Mouse (Mus musculus) cerebellum, postnatal 10 days (tissue): ENCODE data around the gene Celf2.

Experiments
- DNase-seq, 2 experiments: peaks; one replicate each; pipeline ENCODE4 v3.0.0; 2021; ENCODE audit warnings: mixed read lengths in 2 of 2

The Celf2 gene

DNA sequence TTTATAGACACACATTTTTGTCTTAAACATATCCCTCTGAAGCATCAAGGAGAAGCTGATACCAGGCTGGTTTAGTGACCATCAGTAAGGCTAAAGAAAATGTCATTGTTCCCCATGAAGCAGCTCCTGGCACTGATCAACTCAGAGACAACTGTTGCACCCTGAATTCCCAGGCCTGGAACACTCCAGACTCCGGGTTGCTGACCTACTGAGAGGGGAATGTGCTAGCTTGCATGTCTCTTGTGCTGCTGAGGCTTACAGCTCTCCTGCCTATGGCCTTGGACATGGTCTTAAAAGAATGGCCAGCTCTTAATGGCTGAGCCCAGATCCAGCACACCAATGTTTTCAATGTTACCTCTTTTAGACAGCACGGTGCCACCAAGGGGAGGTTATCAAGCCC is 970.9 kb downstream of the Celf2 start:
- peak in 1 of 2 experiments; percentile 39 for DNase-seq

DNA sequence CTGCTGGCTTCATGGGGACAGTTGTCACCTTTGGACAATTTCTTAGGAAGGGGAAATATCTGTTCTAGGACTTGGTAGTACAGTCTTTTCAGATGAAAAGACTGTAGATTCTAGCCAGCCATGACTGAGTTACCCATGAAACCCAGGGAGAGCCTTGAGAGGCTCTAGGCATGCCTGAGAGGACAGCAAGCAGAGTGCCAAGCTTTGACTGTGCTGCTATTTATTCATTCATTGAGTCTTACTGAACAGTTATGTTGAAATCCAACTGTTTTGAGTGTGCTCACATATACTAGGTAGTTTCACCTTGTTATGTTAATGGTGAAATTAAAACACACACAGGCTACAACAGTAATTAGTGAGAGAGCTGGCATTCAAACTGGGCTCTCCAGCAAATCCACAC is 971.3 kb downstream of the Celf2 start:
- DNase-seq = peak in 1 of 2 experiments; percentile 35

DNA sequence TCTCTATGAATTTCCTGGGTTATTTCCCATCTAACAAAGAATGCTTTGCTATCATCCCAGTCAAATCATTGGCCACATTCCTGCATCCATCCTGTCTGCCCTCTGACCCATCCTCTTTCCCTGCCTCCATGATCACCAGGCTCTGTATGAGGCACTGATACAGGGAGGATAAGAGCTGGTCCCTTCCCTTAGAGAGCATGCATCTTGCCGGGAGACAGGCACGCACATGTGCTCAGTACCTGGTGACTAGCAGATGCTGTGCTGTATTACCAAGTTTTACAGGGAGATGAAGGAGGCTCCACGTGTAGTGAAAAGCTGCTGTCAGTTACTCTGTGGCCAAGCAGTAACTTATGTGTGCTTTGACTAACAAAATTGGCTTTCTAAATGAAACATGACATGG is 972.0 kb downstream of the Celf2 start:
- DNase-seq = peak in 1 of 2 experiments; percentile 19

DNA sequence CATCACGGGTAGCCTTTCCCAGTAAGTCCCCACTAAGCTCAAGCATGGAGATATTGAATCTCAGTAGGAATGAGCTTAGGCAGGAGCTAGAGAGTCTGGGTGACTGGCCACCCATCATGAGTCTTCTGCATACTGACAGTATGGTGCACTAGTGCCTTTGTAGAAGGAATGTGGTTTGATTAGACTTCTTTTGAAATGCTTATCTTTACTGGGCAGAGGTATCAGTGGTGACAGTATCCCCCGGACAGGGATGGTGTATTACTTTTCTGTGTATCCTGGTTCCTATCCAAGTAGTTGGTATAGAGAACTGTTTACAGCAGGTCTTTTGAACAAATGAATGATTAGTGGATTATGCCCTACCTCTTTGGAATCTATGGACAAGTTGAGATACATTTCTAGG is 973.0 kb downstream of the Celf2 start:
- no peak for DNase-seq

DNA sequence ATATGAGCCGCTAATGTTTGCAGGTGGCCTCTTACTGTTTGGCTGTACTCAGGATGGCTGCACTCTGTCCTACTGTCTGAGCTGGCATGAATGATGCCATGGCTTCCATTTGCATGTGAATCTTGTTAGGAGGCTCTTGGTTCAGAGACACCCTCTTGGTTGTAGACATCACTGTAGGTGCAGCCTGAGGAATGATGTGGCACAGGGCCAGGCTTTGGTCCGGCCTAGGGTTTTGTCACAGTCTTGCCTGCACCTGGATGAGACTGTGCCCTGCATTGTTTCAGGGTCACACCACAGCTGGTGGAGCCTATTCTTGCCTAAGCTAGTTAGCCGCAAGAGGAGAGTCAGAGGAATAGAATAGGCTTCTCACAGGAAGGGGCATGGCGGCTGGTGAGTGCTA is 977.0 kb downstream of the Celf2 start:
- DNase-seq = no peak

DNA sequence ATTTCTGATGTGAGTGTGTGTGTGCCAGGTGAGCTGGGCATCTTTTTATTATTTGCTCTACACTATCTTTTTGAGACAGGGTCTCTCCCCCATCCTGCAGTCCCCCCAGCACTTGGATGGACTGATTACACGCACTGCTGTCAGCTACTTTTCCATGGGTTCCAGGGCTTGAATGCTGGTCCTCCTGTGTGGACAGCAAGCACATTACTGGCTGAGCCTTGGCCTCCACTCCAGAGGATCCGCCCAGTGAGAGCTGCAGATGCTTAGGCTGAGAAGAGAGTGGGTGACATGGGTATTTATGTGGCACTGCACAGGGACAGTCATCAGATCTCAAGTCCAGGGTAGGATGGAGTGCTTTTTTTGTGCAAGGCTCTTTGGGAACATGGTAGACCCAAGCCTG is 981.3 kb downstream of the Celf2 start:
- DNase-seq = no peak

DNA sequence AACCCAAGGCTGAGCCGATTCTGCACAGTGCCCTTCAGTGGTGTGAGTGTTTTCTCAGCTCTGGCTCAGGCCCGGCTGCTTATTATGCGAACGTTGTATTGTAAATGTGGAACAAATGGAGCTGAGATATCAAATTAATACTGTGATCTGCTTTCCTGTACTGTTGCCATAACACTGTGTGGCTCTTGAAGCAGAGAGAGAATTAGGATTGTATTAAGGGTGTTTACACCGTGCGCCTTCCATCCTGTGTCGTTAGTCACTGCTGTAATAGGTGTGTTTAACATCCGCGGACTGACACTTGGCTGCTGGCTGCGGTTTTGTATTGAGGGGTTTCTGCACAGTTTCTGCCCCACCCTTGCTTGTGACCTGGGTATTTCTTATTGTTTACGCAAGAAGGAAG is 982.5 kb downstream of the Celf2 start:
- no peak for DNase-seq

DNA sequence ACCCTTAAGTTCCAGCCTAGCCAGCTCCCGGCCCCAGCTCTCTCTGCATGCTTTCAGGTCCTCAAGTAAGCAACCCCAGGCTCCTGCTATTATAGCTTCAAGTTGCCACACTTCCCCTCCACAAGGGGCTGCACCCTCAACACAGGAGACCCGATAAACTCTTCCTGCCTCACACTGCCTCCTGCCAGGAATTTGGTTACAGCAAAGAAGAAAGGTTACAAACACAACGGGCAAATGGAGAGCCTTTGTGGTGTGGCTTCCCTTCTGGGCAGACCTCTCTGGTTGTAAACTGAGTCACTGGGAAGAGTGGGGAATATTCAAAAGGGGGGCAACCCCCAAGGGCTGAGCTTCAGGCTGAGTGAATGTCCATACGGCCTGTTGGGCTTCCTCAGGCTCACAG is 983.1 kb downstream of the Celf2 start:
- DNase-seq = no peak

DNA sequence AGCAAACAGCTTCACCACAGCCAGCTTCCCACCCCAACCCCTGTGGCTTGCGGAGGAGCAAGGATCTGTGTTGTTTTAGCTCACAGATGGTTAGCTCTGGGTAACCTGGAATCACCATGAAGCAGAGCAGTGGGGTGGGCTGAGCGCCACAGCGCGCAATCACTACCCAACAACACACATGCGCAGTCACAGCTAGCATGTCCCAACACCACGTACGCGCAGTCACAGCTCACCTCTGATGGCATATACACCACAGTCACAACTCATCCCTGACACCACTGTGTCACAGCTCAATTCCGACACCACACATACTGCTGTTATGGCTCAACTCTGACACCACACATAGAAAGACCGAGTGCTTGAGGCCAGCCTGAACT is 985.5 kb downstream of the Celf2 start:
- no peak for DNase-seq

DNA sequence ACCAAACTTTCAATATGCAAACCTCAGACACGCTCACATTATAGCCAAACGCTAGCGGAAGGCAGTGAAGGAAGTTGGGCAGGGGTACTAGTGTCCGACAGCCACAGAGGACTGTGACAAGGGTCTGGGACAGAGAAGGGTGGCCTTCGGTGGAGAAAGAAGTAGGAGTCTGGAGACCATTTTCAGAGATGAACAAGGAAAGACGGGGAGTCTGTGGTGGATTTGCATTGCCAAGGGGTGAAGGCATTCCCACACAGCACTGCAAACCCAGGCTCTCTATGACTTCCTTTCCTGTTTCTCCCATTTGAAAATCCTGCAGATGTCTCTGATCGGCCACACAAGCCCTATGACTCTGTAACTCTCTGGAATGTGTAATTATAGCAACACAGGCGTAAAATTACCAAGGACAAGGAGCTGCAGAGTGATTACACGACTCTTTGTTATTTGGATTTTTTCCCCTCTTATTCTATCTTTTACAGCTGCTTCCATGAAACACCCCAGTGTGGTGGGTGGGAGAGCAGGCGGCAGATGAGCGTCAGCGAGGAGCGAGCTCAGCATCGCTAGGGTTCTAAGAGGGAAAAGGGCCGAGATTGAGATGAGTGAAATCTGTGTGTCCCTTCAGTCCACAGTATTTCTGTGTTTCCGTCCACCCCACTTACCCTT is 986.0 kb downstream of the Celf2 start:
- no peak for DNase-seq

DNA sequence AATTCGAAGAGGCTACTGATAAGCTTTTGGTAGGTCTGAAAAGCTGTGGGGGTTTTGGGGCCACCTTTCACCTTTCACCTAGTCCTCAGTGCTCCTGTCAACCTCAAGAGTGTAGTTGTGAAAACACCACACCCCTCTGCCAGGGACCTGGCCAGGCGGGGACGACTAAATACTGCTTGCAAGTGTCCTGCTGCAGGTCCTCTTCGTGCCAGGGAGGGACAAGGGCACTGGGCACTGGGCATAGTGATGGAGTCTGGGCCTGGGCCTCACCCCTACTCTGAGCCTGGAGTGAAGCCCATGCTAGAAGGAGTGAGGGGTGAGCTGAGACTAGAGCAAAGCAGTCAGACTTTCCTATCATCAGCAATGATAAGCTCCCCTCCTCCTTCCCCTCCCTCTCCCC is 987.0 kb downstream of the Celf2 start:
- DNase-seq = no peak

DNA sequence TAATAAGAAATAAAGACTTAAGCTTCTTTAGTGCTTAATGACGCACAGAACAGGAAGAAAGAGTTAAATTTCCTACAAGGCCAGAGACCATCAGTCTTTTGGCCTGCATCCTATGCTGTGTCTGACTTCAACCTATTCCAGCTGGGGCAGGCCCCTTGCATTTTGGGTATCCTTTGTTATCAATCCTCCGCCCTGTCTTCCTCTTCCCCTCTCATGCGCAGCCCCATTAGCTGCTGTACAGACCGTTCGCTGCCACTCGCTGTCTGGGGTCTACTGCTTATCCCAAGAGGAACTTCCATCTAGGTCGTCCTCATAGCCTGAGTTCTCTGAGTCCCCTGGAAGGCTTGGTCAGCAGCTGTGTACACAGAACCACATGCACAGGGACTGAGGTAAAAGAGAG is 996.2 kb downstream of the Celf2 start:
- DNase-seq = no peak

DNA sequence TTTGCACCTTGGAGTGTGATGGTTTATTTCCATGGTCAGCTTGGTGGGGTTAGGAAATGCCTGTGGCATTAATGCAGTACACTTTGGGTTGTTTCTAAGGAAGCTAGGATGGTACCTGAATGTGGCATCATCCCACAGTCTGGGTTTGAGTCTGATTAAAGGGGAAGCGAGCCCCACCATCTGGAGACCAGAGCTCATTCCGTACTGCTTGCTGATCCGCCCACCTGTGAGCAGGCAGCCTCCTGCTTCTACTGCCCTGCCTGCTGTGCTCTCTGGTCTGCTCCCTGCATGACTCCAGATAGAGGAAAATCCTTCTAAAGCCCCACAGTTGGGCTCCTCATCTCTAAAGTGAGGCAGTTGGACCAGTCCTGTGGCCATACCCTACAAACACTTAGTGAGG is 1002.3 kb downstream of the Celf2 start:
- no peak for DNase-seq

DNA sequence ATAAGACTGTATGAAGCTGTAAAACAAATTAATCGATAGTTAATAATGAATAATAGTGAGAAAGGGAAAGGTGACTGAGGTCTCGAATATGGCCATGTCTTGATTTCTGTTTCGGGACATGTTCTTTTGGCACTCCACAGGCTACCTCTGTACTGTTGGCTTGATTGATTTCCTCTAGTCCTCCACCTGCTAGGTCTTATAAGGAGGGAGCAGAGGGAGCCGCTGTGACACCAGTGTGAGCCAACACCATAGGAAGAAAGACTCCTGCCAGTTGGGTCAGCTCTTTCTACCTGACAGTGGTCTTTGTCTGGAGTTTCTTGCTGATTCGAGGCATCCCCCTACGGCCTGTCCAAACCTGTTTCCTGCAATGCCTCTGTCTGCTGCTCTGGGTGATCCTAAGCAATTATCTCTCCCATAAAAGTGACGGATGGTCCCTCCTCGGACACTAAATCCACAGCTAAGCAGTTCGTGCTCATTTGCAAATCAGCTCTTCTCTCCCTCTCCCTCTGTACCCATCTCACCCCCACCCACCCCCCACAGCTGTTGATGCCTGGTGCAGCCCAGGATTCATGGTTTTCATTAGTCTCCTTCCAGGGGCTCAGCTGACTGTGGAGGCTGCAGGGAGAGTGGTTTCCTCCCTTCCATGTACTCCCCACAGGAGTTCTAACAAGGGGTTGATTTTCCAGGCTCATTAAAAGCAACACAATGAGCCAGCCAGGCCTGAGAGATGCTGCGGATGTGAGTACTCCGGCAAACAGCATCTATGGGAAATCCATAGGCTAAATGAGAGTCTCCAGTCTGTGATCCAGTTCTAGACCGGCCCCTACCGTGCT is 1003.2 kb downstream of the Celf2 start:
- peak in 1 of 2 experiments; percentile 20 for DNase-seq

DNA sequence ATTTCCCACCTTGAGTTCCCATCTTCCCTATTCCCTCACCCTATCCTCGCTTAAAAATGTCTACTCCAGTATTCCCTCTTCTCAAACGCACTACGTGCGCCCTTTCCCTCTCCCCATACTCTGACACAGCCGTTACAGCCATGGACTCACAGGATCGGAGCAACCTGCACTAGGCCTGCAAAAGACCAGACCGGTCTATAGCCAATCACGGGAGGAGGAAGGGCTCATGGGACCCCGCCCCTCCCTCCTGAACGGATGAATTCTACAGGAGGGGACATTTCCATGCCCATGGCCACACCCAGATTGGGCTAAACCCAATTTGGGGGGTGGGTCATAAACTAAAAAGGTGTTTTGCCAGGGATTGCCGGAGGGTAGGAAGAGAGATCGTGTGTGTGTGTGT is 1003.8 kb downstream of the Celf2 start:
- DNase-seq = no peak

DNA sequence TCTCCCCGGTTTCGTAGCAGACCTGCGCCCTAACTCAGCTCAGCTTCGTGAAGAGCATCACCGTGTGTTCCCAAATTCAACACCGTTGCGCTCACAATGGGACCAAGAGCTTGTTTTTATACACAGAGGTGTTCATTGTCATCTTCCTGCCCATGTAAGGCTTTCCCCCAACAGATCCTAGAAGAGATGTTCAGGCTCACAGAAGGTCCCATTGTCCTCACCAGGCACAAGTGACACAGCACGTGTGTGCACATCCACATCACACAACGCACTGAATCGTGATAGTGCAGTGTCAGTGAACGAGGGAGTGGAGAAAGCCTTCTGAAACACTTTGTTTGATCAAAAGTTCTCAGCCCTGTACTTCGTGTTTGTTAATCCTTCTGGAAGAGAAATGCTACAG is 1011.3 kb downstream of the Celf2 start:
- DNase-seq = no peak

DNA sequence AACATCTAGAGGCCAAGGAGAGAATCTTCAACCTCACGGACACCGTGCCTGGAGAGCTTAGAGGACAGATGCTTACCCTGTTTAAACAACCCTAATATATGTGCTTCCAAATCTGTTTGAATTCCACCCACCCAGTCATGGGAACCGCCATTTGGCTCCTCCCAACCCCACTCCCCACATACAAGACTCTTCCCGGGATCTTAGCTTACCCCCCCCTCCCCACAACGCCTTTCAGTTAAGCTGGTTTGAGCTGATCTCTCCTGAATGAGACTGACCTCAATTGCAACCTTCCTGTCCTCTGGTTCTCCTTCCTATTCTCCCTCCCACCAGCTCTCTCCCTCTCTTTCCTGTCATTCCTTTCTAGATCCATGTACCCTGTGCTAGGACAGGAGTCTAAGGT is 1011.7 kb downstream of the Celf2 start:
- no peak for DNase-seq

DNA sequence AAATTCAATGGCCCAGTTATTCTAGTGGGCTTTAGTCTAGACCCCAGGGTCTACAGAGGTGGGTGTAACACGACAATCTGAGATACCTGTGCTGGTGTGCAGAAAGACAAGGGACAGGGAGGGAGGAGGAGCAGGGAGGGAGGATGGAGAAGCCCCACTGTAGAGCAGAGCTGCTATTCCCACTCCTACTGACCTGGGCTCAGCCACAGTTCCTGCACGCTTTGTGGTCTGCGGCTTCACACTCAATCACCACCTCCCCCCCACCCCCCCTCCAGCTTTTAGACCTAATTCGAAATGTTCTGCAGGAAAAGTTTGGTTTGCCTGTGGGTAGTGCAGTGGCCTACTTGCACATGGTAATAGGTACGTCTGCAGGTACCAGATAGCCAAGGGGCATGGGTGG is 1015.5 kb downstream of the Celf2 start:
- no peak for DNase-seq

DNA sequence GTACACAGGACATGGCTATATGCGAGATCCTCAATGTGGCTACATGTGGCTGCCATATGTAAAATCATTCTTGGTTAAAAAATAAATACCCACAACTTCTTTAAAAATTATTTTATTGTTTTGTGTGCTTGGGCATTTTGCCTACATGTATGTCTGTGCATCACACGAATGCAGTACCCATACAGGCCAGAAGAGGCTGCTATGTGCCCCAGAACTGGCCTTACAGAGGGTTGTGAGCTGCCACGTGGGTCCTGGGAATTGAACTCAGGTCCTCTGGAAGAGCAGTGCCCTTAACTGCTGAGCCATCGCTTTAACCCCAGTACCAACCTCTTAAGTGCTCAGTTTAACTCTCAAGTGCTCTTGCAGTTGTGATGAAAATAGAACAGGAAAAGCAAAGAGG is 1018.5 kb downstream of the Celf2 start:
- DNase-seq = no peak

DNA sequence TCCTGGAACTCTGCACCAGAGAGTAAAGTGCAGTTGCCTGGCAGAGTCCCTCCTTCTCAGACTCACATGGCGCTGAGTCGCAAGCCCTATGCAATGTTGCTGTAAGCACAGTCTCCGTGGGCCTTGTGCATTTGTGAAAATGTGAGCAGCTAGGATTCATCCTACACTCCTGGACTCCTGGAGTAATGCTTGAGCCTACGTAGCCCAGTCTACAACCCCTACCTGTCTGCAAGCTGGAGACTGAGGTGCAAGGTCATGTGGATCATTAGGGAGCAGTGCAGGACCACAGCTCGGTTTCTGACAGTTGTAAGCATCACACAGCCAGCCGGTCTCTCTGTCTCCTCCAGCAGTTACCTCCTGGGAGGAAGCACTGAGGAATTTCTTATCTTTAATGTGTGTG is 1019.3 kb downstream of the Celf2 start:
- no peak for DNase-seq
